In genomic region chr11:95161708-95162107, GRCm38 (mm10) we compare ENCODE assay signal across 28 mouse cellular contexts. TPM values are rescaled to one million over a fixed set of nuclear protein-coding genes. Genes with fewer than 3 reads are reported as not detected.
"Had no signal": no experiment of that assay in that cellular context is flagged by ENCODE, and none has a peak within 500 bp of the region (broad histone marks: within the 10 kb centered on the region; RNA-seq: fewer than 3 reads in every experiment).

No protein-coding gene starts in this region.

- ATAC-seq: forebrain, embryonic 13.5 days; forebrain, embryonic 14.5 days; forebrain, embryonic 15.5 days; forebrain, embryonic 16.5 days; forebrain, postnatal 0 days had no signal

- H3K9me3 ChIP-seq: embryonic facial prominence, embryonic 10.5 days; embryonic facial prominence, embryonic 12.5 days; embryonic facial prominence, embryonic 13.5 days; embryonic facial prominence, embryonic 15.5 days; forebrain, embryonic 10.5 days; forebrain, embryonic 12.5 days; forebrain, embryonic 13.5 days; forebrain, embryonic 15.5 days had no signal

- DNase-seq: cerebellum, adult 2 months; cerebellum, adult 8-10 months; cerebellum, adult 9-10 months; cerebellum, adult 9-11 months; cerebellum, postnatal 14 days; cerebellum, postnatal 25 days; cerebellum, postnatal 36 days; embryo, embryonic 11 days; forebrain, postnatal 0 days; gastrocnemius, adult 2 months; gastrocnemius, postnatal 10 days; gastrocnemius, postnatal 14 days; gastrocnemius, postnatal 25 days; gastrocnemius, postnatal 36 days; heart, adult 18-20 months had no signal

- H3K4me1 ChIP-seq: embryonic facial prominence, embryonic 12.5 days; embryonic facial prominence, embryonic 15.5 days; forebrain, embryonic 12.5 days; forebrain, embryonic 13.5 days; forebrain, embryonic 15.5 days had no signal

- H3K4me3 ChIP-seq: embryonic facial prominence, embryonic 10.5 days; embryonic facial prominence, embryonic 12.5 days; embryonic facial prominence, embryonic 13.5 days; embryonic facial prominence, embryonic 15.5 days; erythroblast, embryonic 14.5 days; forebrain, embryonic 10.5 days; forebrain, embryonic 12.5 days; forebrain, embryonic 13.5 days; forebrain, embryonic 15.5 days; gastrocnemius, adult 2 months had no signal

- H3K9ac ChIP-seq: embryonic facial prominence, embryonic 12.5 days; embryonic facial prominence, embryonic 13.5 days; embryonic facial prominence, embryonic 15.5 days; forebrain, embryonic 12.5 days; forebrain, embryonic 13.5 days; forebrain, embryonic 15.5 days; forebrain, postnatal 0 days had no signal

- H3K36me3 ChIP-seq: embryonic facial prominence, embryonic 10.5 days; embryonic facial prominence, embryonic 12.5 days; embryonic facial prominence, embryonic 13.5 days; embryonic facial prominence, embryonic 15.5 days; forebrain, embryonic 10.5 days; forebrain, embryonic 12.5 days; forebrain, embryonic 15.5 days had no signal

- H3K4me2 ChIP-seq: embryonic facial prominence, embryonic 12.5 days; embryonic facial prominence, embryonic 13.5 days; embryonic facial prominence, embryonic 15.5 days; forebrain, embryonic 12.5 days; forebrain, embryonic 13.5 days; forebrain, embryonic 15.5 days had no signal

- H3K27ac ChIP-seq: embryonic facial prominence, embryonic 10.5 days; embryonic facial prominence, embryonic 12.5 days; embryonic facial prominence, embryonic 13.5 days; embryonic facial prominence, embryonic 15.5 days; forebrain, embryonic 10.5 days; forebrain, embryonic 12.5 days; forebrain, embryonic 13.5 days; forebrain, embryonic 15.5 days; gastrocnemius, adult 2 months had no signal

- H3K27me3 ChIP-seq: embryonic facial prominence, embryonic 12.5 days; embryonic facial prominence, embryonic 13.5 days; embryonic facial prominence, embryonic 15.5 days; forebrain, embryonic 15.5 days had no signal

RNA-seq across cellular contexts. Expression of gene Dlx4, which starts 15.6 kb away (rescaled TPM):
- polyA plus RNA-seq: erythroblast, embryonic 14.5 days; forebrain, embryonic 13.5 days; forebrain, embryonic 14.5 days; forebrain, embryonic 15.5 days; forebrain, embryonic 16.5 days; frontal cortex, adult 2 months had no signal

RNA-seq across cellular contexts. Expression of gene Dlx3, which starts 41.8 kb away (rescaled TPM):
- polyA plus RNA-seq: cortical plate, adult 2 months; erythroblast, embryonic 14.5 days; forebrain, embryonic 13.5 days; forebrain, embryonic 14.5 days; forebrain, embryonic 15.5 days; forebrain, postnatal 0 days; frontal cortex, adult 2 months had no signal
